Mouse (Mus musculus): ENCODE measurements at regions not wholly inside any gene's neighbourhood (a gene's known extent, or its start where the extent isn't known, plus 50 kb on each side); places are given as distances from the start of the nearest gene placed in this dataset.

DNA sequence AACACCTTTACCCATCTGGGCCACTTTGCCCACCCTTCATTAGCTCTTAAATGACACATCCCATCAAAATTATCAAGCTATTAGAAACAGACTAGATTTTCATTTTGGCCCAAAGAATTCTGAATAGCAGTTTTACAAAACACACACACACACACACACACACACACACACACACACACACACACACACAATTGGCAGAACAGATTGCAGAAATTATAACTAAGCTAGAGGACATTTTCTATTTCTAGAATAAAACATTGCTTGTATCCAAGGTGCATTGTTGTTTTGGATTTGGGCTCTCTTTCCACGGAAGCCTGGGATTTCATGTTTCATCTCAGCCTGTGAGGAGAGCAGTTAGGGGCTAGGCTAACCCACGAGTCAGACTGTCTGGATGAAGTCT is 455.1 kb downstream of the Etnk1 start:
- H3K27ac ChIP-seq: no peak overlapping the region
- no peak overlapping the region for H3K4me2 ChIP-seq
- H3K4me1 ChIP-seq: no peaks in the 10 kb centered on the region
- H3K4me3 ChIP-seq: no peak overlapping the region
- H3K27me3 ChIP-seq (replicated peaks): no peaks in the 10 kb centered on the region
- H3K9ac ChIP-seq: no peak overlapping the region
- no peaks in the 10 kb centered on the region for H3K9me3 ChIP-seq (replicated peaks)
- 60% methylated on average over 2 of the region's 2 CpGs for WGBS (ENCODE audit: insufficient replicate concordance)
- no peak for ATAC-seq
- no peaks in the 10 kb centered on the region for H3K36me3 ChIP-seq

- H3K4me2 ChIP-seq: no peak overlapping the region
- H3K27ac ChIP-seq: no peak overlapping the region
- H3K4me1 ChIP-seq: no peaks in the 10 kb centered on the region
- no peak overlapping the region for H3K4me3 ChIP-seq
- no peaks in the 10 kb centered on the region for H3K27me3 ChIP-seq (replicated peaks)
- H3K9me3 ChIP-seq (replicated peaks): no peaks in the 10 kb centered on the region
- WGBS (ENCODE audit: insufficient replicate concordance): 74% methylated on average over 3 of the region's 3 CpGs
- H3K9ac ChIP-seq: no peak overlapping the region
- ATAC-seq: no peak
- no peaks in the 10 kb centered on the region for H3K36me3 ChIP-seq
These were observed 457.9 kb downstream of the Etnk1 start for GRCm38 (mm10) chr6:143624901-143625300.

DNA sequence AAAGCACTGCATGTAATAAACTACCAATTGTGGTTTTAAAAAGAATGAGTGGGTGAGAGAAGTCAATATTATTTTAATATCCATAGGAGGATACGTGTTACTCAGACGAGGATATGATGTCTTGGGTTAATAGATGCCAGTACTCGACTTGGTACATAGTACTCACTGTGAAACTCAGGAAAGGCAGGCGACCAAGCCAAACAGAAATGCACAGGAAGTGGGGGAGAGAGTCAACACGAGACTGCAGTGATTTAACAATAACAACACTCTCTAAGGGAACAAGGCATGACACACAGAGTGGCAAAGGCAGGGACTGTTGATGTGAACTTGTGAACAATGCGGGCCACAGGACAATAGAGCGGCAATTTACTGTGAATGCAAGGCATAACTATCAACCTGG is 464.6 kb downstream of the Etnk1 start:
- ATAC-seq: no peak
- no peaks in the 10 kb centered on the region for H3K27me3 ChIP-seq (replicated peaks)
- H3K4me2 ChIP-seq: no peak overlapping the region
- H3K27ac ChIP-seq: no peak overlapping the region
- WGBS (ENCODE audit: insufficient replicate concordance): 55% methylated on average over 7 of the region's 7 CpGs
- H3K4me1 ChIP-seq: no peaks in the 10 kb centered on the region
- no peaks in the 10 kb centered on the region for H3K9me3 ChIP-seq (replicated peaks)
- no peak overlapping the region for H3K4me3 ChIP-seq
- H3K36me3 ChIP-seq: no peaks in the 10 kb centered on the region
- no peak overlapping the region for H3K9ac ChIP-seq

GRCm38 (mm10) chr6:143633710-143634109 is 466.7 kb downstream of the Etnk1 start:
- H3K27me3 ChIP-seq (replicated peaks): no peaks in the 10 kb centered on the region
- no peak overlapping the region for H3K4me3 ChIP-seq
- H3K4me2 ChIP-seq: no peak overlapping the region
- no peaks in the 10 kb centered on the region for H3K9me3 ChIP-seq (replicated peaks)
- no peak overlapping the region for H3K9ac ChIP-seq
- WGBS (ENCODE audit: insufficient replicate concordance): 59% methylated on average over 6 of the region's 6 CpGs
- no peaks in the 10 kb centered on the region for H3K4me1 ChIP-seq
- H3K27ac ChIP-seq: peak overlapping the region; percentile 47; the same call in 1 of the 2 replicates
- H3K36me3 ChIP-seq: no peaks in the 10 kb centered on the region
- no peak for ATAC-seq

GRCm38 (mm10) chr6:143634334-143634733 is 467.3 kb downstream of the Etnk1 start:
- no peak for ATAC-seq
- H3K4me2 ChIP-seq: no peak overlapping the region
- H3K9me3 ChIP-seq (replicated peaks): no peaks in the 10 kb centered on the region
- H3K27me3 ChIP-seq (replicated peaks): no peaks in the 10 kb centered on the region
- WGBS (ENCODE audit: insufficient replicate concordance): 72% methylated on average over 10 of the region's 10 CpGs
- no peaks in the 10 kb centered on the region for H3K36me3 ChIP-seq
- H3K9ac ChIP-seq: no peak overlapping the region
- H3K27ac ChIP-seq: no peak overlapping the region
- H3K4me3 ChIP-seq: no peak overlapping the region
- no peaks in the 10 kb centered on the region for H3K4me1 ChIP-seq

DNA sequence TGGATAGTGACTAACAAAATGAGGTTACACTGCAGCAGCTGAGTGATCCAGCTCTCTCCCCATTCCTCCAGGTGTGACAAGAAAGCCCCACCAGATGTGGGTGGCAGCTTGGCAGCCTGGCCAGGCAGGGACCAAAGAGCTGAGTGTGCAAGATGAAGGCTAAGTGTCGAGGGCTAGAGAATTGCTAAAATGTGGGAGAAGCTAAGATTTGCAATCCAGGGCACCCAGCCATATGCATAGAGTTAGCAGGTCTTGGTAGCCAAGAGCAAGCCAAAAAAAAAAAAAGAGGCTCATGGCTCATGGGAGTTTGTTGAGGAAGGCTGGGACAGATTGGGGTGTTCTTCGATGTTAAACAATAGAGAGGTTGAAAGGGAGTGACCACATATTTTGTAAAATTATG is 468.0 kb downstream of the Etnk1 start:
- Histone ChIP-seq H3K36me3 (no peaks in the 10 kb centered on the region), H3K27me3 (replicated peaks) (no peaks in the 10 kb centered on the region), H3K4me3 (no peak overlapping the region), H3K4me1 (no peaks in the 10 kb centered on the region), H3K4me2 (no peak overlapping the region), H3K9ac (no peak overlapping the region), H3K9me3 (replicated peaks) (no peaks in the 10 kb centered on the region), H3K27ac (no peak overlapping the region)
- ATAC-seq: no peak
- 59% methylated on average over 2 of the region's 2 CpGs for WGBS (ENCODE audit: insufficient replicate concordance)

- no peaks in the 10 kb centered on the region for H3K36me3 ChIP-seq
- no peaks in the 10 kb centered on the region for H3K9me3 ChIP-seq (replicated peaks)
- no peaks in the 10 kb centered on the region for H3K4me1 ChIP-seq
- ATAC-seq: no peak
- no peaks in the 10 kb centered on the region for H3K27me3 ChIP-seq (replicated peaks)
- H3K4me3 ChIP-seq: no peak overlapping the region
- H3K9ac ChIP-seq: no peak overlapping the region
- H3K27ac ChIP-seq: no peak overlapping the region
- 48% methylated on average over 5 of the region's 5 CpGs for WGBS (ENCODE audit: insufficient replicate concordance)
- H3K4me2 ChIP-seq: no peak overlapping the region
These were observed 473.6 kb downstream of the Etnk1 start for GRCm38 (mm10) chr6:143640652-143641051.

DNA sequence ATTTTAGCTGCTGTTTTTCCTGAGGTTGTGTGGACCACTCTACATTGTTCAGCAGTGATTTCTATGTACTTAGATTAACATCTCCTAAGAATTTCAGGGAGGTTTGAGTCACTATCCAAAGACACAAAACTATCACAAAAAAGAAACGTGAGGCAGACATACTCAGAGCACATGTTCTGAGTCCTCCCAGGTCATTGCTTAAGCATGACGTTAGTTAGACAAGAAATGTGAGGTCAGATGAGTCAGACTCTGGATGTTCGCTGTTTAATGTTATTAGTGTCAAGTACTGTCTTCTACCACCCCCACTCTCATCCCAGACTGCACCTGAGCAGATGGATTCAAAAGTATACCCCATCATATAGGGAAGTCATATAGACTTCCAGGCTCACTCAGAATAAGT is 475.0 kb downstream of the Etnk1 start:
- H3K4me1 ChIP-seq: no peaks in the 10 kb centered on the region
- no peak overlapping the region for H3K4me2 ChIP-seq
- ATAC-seq: no peak
- no peak overlapping the region for H3K27ac ChIP-seq
- no peaks in the 10 kb centered on the region for H3K27me3 ChIP-seq (replicated peaks)
- no peaks in the 10 kb centered on the region for H3K36me3 ChIP-seq
- 64% methylated on average over 3 of the region's 3 CpGs for WGBS (ENCODE audit: insufficient replicate concordance)
- no peak overlapping the region for H3K9ac ChIP-seq
- H3K4me3 ChIP-seq: no peak overlapping the region
- no peaks in the 10 kb centered on the region for H3K9me3 ChIP-seq (replicated peaks)

- no peak overlapping the region for H3K9ac ChIP-seq
- no peaks in the 10 kb centered on the region for H3K9me3 ChIP-seq (replicated peaks)
- WGBS (ENCODE audit: insufficient replicate concordance): 59% methylated on average over 4 of the region's 4 CpGs
- H3K27ac ChIP-seq: no peak overlapping the region
- H3K4me1 ChIP-seq: no peaks in the 10 kb centered on the region
- no peak overlapping the region for H3K4me3 ChIP-seq
- no peak for ATAC-seq
- no peak overlapping the region for H3K4me2 ChIP-seq
- no peaks in the 10 kb centered on the region for H3K27me3 ChIP-seq (replicated peaks)
- H3K36me3 ChIP-seq: no peaks in the 10 kb centered on the region
These were observed 479.0 kb downstream of the Etnk1 start for GRCm38 (mm10) chr6:143645989-143646388.

DNA sequence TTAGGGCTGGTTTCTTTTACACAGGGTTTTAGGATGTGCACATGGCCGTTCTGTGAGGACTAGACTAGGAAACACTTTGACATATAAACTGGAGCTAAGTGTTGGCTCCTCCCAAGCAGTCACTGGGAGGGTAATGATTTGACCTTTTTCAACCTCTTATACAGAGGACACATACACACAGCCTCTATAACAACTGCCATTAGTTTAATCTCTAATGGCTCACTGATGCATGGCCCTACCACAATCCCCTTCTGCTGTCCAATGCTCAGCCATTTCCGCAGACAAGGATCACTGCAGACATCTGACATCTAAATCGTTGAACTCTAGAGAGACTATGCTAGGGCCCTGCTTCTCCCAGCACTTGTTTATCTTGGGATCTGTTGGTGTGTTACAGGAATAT is 481.5 kb downstream of the Etnk1 start:
- no peaks in the 10 kb centered on the region for H3K4me1 ChIP-seq
- no peak overlapping the region for H3K4me3 ChIP-seq
- 0 out of 2 replicates have a peak, but pooled peaks cover 4% of the 10 kb centered on the region for H3K9me3 ChIP-seq (replicated peaks)
- no peaks in the 10 kb centered on the region for H3K27me3 ChIP-seq (replicated peaks)
- no peaks in the 10 kb centered on the region for H3K36me3 ChIP-seq
- 78% methylated on average over 3 of the region's 3 CpGs for WGBS (ENCODE audit: insufficient replicate concordance)
- no peak overlapping the region for H3K4me2 ChIP-seq
- ATAC-seq: no peak
- H3K9ac ChIP-seq: no peak overlapping the region
- H3K27ac ChIP-seq: no peak overlapping the region

GRCm38 (mm10) chr6:143656576-143656975 is 489.6 kb downstream of the Etnk1 start:
- H3K27ac ChIP-seq: no peak overlapping the region

DNA sequence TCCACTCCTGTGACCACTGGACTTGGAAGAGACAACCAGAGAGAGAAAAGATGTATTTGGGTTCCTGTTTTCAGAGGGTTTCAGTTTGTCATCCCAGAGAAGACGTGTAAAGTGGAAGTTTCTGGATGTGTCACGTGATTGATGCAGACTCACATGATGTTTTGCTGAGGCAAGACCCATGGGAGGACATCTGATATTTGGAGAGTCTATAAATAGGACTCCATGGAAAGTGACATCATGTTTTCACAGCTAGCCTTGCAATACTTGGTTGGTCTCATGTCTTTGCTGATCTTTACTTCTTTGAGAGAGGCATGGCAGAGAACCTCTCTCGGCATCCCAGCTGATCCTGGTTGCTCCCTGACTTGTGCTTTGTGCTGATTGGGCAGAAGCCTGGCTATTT is 493.8 kb downstream of the Etnk1 start:
- Histone ChIP-seq H3K36me3 (no peaks in the 10 kb centered on the region), H3K27ac (no peak overlapping the region), H3K27me3 (replicated peaks) (no peaks in the 10 kb centered on the region), H3K9ac (no peak overlapping the region), H3K4me2 (no peak overlapping the region), H3K4me1 (no peaks in the 10 kb centered on the region), H3K9me3 (replicated peaks) (no peaks in the 10 kb centered on the region), H3K4me3 (no peak overlapping the region)
- WGBS (ENCODE audit: insufficient replicate concordance): 60% methylated on average over 3 of the region's 3 CpGs
- ATAC-seq: no peak

More at GRCm38 (mm10) chr6:143656576-143656975, 489.6 kb downstream of the Etnk1 start:
- 0 out of 2 replicates have a peak, but pooled peaks cover 6% of the 10 kb centered on the region for H3K9me3 ChIP-seq (replicated peaks)
- 63% methylated on average over 5 of the region's 5 CpGs for WGBS (ENCODE audit: insufficient replicate concordance)
- no peaks in the 10 kb centered on the region for H3K27me3 ChIP-seq (replicated peaks)
- no peaks in the 10 kb centered on the region for H3K4me1 ChIP-seq
- no peak overlapping the region for H3K4me3 ChIP-seq
- no peak overlapping the region for H3K4me2 ChIP-seq
- no peak for ATAC-seq
- no peaks in the 10 kb centered on the region for H3K36me3 ChIP-seq
- H3K9ac ChIP-seq: no peak overlapping the region

DNA sequence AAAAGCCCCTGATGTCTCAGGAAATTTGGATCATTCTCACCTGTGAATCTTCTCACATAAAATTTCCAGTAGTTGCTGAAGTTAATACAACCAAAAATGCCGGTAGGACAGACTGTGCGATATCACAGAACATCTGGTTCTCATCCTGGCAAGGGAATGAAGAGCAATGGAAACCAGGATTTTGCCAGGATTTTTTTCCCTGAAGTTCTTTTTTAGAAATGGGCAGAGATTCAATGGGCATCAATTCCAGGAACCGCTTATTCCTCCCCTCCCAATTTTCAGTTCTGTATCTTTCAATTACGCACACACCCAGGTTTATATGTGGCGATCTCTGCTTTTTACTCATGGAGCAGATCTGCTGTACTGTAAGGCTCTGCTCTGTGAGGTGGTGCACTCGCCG is 496.3 kb downstream of the Etnk1 start:
- no peak overlapping the region for H3K4me3 ChIP-seq
- no peaks in the 10 kb centered on the region for H3K27me3 ChIP-seq (replicated peaks)
- ATAC-seq: no peak
- H3K9ac ChIP-seq: no peak overlapping the region
- H3K27ac ChIP-seq: no peak overlapping the region
- WGBS (ENCODE audit: insufficient replicate concordance): 86% methylated on average over 7 of the region's 7 CpGs
- no peaks in the 10 kb centered on the region for H3K36me3 ChIP-seq
- no peaks in the 10 kb centered on the region for H3K4me1 ChIP-seq
- H3K9me3 ChIP-seq (replicated peaks): 0 out of 2 replicates have a peak, but pooled peaks cover 6% of the 10 kb centered on the region
- H3K4me2 ChIP-seq: no peak overlapping the region
